Mouse (Mus musculus) neural tube, embryonic 13.5 days (tissue): ENCODE results near the gene Fam83c. TPM values are rescaled to one million over a fixed set of nuclear protein-coding genes. Genes with fewer than 3 reads are reported as not detected.
A peak's percentile ranks its signal among the peaks of the same experiment; 100 is the strongest.

Experiments used
- ATAC-seq: fragments of 200-750 bp; cut with Nextera tagmentation; 2 replicates; pipeline ENCODE4 v1.8.0; 2017; ENCODE audit warnings: low read depth, mild to moderate bottlenecking, moderate TSS enrichment, moderate library complexity
- H3K27ac ChIP-seq: fragments of 300-500 bp; sonication (generic); replicated peaks from 2 replicates; pipeline ENCODE4 v1.5.1; 2015; ENCODE audit warnings: moderate library complexity, mild to moderate bottlenecking, inconsistent platforms
- H3K27me3 ChIP-seq: fragments of 300-500 bp; sonication (generic); 2 replicates; pipeline ENCODE4 v1.6.1; 2015; ENCODE audit warnings: mild to moderate bottlenecking, inconsistent platforms
- H3K36me3 ChIP-seq: fragments of 300-500 bp; sonication (generic); 2 replicates; pipeline ENCODE4 v1.6.1; 2015; ENCODE audit warnings: mild to moderate bottlenecking, inconsistent platforms
- H3K4me1 ChIP-seq: fragments of 300-500 bp; sonication (generic); replicated peaks from 2 replicates; pipeline ENCODE4 v1.6.1; 2015; ENCODE audit warnings: inconsistent platforms
- H3K4me2 ChIP-seq: fragments of 300-500 bp; sonication (generic); 2 replicates; pipeline ENCODE4 v1.6.1; 2015; ENCODE audit warnings: inconsistent platforms, mild to moderate bottlenecking, moderate library complexity
- H3K4me3 ChIP-seq: fragments of 300-500 bp; sonication (generic); 2 replicates; pipeline ENCODE4 v1.5.1; 2015; ENCODE audit warnings: mild to moderate bottlenecking, inconsistent platforms
- H3K9ac ChIP-seq: fragments of 300-500 bp; sonication (generic); 2 replicates; pipeline ENCODE4 v1.6.1; 2015; ENCODE audit warnings: moderate library complexity, mild to moderate bottlenecking, inconsistent platforms
- H3K9me3 ChIP-seq: fragments of 300-500 bp; sonication (generic); 2 replicates; pipeline ENCODE4 v1.6.1; 2016; ENCODE audit warnings: inconsistent platforms
- WGBS: fragments of 180-500 bp; shearing (Covaris S2); methylation state at CpG from one replicate; pipeline ENCODE4 v1.1.7; 2015; 5-methylcytosine and 5-hydroxymethylcytosine counted together
- polyA plus RNA-seq: library from polyadenylated mRNA; unstranded; fragments of >200 nt; fragmentation: Nextera tagmentation; extraction: Ambion mirVana; gene quantifications from 2 replicates; pipeline ENCODE4 v1.2.1, GENCODE M21; 2015

Gene Fam83c
- polyA plus RNA-seq, 1 experiment from 2014 or later, result 0.56 TPM

DNA sequence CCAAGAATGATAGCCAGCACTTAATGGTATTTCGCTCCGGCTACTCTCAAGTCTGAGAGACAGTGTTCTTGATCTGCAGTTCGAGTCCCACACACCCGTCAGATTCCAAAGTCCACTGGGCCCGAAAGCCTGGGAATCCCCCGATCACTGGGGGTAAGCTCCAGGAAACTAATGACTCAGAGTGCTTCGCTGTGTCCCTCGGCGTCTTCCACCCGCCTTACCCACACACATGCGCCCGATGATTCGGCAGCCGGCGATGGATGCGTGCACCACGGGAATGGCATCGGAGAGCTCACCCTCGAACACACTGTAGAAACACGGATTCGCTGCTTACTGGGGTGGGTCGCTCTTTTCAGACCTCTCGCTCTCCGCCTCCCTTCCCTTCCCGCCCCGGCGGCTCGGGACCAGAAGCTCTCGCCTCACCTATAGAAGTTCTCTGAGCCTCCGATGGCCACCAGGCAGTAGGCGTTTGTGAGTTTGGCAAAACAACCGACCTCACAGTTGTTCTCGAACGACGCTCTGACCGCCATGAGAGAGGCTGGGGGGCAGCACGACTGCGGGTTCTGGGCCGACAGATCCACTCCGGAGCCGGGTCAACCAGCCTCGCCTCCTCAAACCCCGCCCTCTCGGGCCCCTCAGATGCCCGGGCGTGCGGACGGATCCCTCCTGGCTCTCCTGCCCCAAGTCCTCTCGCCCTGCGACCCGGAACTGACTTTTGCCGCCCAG is 8.6 kb downstream of the Fam83c start:
- no peaks in the 10 kb centered on the region for H3K27me3 ChIP-seq
- ATAC-seq, result peak; percentile 15
- WGBS, result 3% methylated on average over 52 of the region's 52 CpGs

GRCm38 (mm10) chr2:155823722-155824121 is 10.9 kb downstream of the Fam83c start:
- no peak overlapping the region for H3K9ac ChIP-seq
- ATAC-seq, result no peak
- peaks cover 38% of the 10 kb centered on the region for H3K36me3 ChIP-seq
- no peaks in the 10 kb centered on the region for H3K9me3 ChIP-seq
- no peak overlapping the region for H3K27ac ChIP-seq
- H3K4me1 ChIP-seq, result peaks cover 44% of the 10 kb centered on the region
- no peaks in the 10 kb centered on the region for H3K27me3 ChIP-seq
- WGBS, result 95% methylated on average over 8 of the region's 8 CpGs
- H3K4me3 ChIP-seq, result no peak overlapping the region
- no peak overlapping the region for H3K4me2 ChIP-seq

More for the DNA sequence above, 8.6 kb downstream of the Fam83c start:
- H3K27ac ChIP-seq, result peak overlapping the region; percentile 67
- peak overlapping the region; percentile 75 for H3K4me3 ChIP-seq
- no peaks in the 10 kb centered on the region for H3K9me3 ChIP-seq
- H3K4me1 ChIP-seq, result peaks cover 28% of the 10 kb centered on the region
- peak overlapping the region; percentile 82 for H3K4me2 ChIP-seq
- peak overlapping the region; percentile 76 for H3K9ac ChIP-seq
- peaks cover 28% of the 10 kb centered on the region for H3K36me3 ChIP-seq

GRCm38 (mm10) chr2:155820779-155821178 is 13.9 kb downstream of the Fam83c start:
- Histone ChIP-seq H3K4me3 (no peak overlapping the region), H3K9me3 (no peaks in the 10 kb centered on the region), H3K27ac (no peak overlapping the region), H3K27me3 (no peaks in the 10 kb centered on the region), H3K9ac (no peak overlapping the region), H3K4me1 (peaks cover 44% of the 10 kb centered on the region), H3K36me3 (peaks cover 46% of the 10 kb centered on the region), H3K4me2 (no peak overlapping the region)
- WGBS, result 95% methylated on average over 5 of the region's 5 CpGs
- no peak for ATAC-seq

DNA sequence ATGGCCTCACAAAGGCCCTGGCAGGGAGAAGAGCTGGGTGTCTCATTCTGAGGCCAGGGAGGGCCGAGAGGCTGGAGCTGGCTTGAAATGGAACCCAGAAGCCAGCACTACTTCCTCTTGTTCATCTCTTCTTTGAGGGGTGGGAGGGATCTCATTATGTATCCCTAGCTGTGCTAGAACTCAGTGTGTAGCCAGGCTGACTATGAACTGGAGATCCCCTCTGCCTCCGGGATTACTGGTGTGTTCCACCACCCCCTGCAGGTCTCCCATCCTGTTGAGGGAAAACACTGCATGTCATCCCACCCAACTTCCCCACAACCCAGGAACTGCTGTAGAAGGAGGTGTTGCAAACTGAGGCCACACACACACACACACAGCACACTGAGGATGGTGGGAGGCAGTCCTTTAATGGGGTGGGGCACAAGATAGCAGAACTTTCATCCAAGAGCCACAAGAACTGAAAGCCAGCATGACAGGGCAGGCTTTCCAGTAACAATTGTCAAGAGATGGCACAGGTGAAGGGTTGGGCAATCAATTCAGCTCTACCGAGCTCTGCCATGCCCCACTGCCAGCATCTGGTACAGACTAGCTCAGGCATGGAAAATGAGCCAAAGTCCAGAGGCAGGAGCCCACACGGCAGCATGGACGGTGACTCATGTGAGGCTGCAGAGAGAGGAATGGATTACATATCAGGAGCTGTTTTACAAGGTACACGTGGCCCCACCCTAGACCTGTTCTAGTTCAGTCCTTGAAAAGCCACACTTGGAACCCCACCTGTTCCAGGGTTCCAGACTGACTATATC is 15.0 kb downstream of the Fam83c start:
- H3K9ac ChIP-seq, result peak overlapping the region; percentile 77
- H3K4me2 ChIP-seq, result peak overlapping the region; percentile 65
- H3K36me3 ChIP-seq, result peaks cover 56% of the 10 kb centered on the region
- no peaks in the 10 kb centered on the region for H3K9me3 ChIP-seq
- ATAC-seq, result peak; percentile 24
- peaks cover 35% of the 10 kb centered on the region for H3K4me1 ChIP-seq
- WGBS, result 60% methylated on average over 6 of the region's 6 CpGs
- no peaks in the 10 kb centered on the region for H3K27me3 ChIP-seq
- peak overlapping the region; percentile 87 for H3K27ac ChIP-seq
- peak overlapping the region; percentile 56 for H3K4me3 ChIP-seq

DNA sequence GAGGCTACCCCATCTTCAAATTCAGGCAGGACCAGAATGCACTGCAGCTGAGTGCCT is 15.4 kb downstream of the Fam83c start, which contains the start of gene BC029722:
BC029722 (minus strand) TSS at position 35 of the 57 bp plus-strand sequence.
- ATAC-seq, result no peak
- H3K9ac ChIP-seq, result peak within 1 kb of the TSS; percentile 77
- no peaks in the 10 kb centered on the region for H3K9me3 ChIP-seq
- H3K4me1 ChIP-seq, result peaks cover 35% of the 10 kb centered on the region
- H3K4me3 ChIP-seq, result peak within 1 kb of the TSS; percentile 56
- H3K27ac ChIP-seq, result peak within 1 kb of the TSS; percentile 87
- H3K4me2 ChIP-seq, result peak within 1 kb of the TSS; percentile 65
- no peaks in the 10 kb centered on the region for H3K27me3 ChIP-seq
- peaks cover 60% of the 10 kb centered on the region for H3K36me3 ChIP-seq

- peaks cover 61% of the 10 kb centered on the region for H3K36me3 ChIP-seq
- H3K9me3 ChIP-seq, result no peaks in the 10 kb centered on the region
- H3K27ac ChIP-seq, result peak overlapping the region; percentile 87
- ATAC-seq, result peak; percentile 91
- WGBS, result under 1% methylated on average over 37 of the region's 37 CpGs
- H3K9ac ChIP-seq, result peak overlapping the region; percentile 77
- no peaks in the 10 kb centered on the region for H3K27me3 ChIP-seq
- H3K4me3 ChIP-seq, result peak overlapping the region; percentile 56
- H3K4me2 ChIP-seq, result peak overlapping the region; percentile 65
- peaks cover 35% of the 10 kb centered on the region for H3K4me1 ChIP-seq
These were observed 15.9 kb downstream of the Fam83c start for GRCm38 (mm10) chr2:155818596-155819391.

DNA sequence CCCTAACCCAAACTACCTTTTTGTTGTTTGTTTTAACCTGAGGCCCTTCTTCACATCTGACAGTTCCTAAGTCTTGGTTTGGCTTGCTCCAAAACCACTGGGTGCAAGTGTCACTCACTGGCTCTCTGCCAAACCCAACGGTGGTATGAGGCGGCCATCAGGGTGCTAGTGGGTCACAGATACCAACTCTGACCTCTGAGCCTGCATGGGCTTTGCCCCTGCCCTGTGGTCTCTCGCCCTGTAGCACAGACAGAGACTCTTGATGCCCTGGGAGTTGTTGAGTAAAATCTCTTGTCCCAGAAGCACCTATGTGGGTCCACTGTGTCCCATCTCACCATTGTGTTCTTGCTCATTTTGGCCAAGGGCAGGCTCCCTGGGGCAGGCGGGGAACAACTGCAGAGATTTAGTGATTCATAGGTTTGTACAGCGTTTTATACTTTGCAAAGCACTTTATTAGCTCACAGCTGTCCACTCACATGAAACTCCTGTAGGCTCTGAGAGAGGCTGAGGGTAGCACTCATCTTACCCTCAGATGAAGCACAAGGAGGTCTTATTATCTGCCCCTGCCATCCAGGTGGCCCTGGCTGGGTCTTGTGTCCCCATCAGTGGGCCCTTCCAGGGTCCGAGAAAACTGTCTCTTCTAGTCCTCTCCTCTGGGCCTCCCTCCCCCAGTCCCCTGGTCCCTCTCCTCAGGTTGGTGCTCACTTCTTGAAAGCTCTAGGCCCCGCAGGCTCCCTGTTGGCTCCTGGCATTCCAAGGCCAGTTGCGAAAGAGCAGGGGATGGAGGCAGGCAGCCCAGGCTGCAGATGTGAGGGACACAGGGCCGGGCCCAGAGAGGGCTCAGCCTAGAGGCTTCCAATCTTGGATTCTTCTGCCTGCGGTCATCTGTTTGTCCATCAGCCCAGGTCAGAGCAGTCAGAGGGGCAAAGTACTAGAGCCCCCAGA is 17.1 kb downstream of the Fam83c start:
- peaks cover 35% of the 10 kb centered on the region for H3K4me1 ChIP-seq
- no peaks in the 10 kb centered on the region for H3K9me3 ChIP-seq
- peak overlapping the region; percentile 56; the same call in 1 of the 2 replicates for H3K4me3 ChIP-seq
- H3K9ac ChIP-seq, result peak overlapping the region; percentile 77
- peak overlapping the region; percentile 62 for H3K27ac ChIP-seq
- peak overlapping the region; percentile 65 for H3K4me2 ChIP-seq
- 88% methylated on average over 10 of the region's 10 CpGs for WGBS
- no peaks in the 10 kb centered on the region for H3K27me3 ChIP-seq
- no peak for ATAC-seq
- H3K36me3 ChIP-seq, result peaks cover 52% of the 10 kb centered on the region

- Histone ChIP-seq H3K27ac (no peak overlapping the region), H3K4me2 (no peak overlapping the region), H3K9me3 (no peaks in the 10 kb centered on the region), H3K36me3 (peaks cover 49% of the 10 kb centered on the region), H3K27me3 (no peaks in the 10 kb centered on the region), H3K9ac (no peak overlapping the region), H3K4me3 (no peak overlapping the region), H3K4me1 (peaks cover 35% of the 10 kb centered on the region)
- WGBS, result 93% methylated on average over 1 of the region's 1 CpGs
- ATAC-seq, result no peak
These were observed 18.5 kb downstream of the Fam83c start for GRCm38 (mm10) chr2:155816179-155816578.

DNA sequence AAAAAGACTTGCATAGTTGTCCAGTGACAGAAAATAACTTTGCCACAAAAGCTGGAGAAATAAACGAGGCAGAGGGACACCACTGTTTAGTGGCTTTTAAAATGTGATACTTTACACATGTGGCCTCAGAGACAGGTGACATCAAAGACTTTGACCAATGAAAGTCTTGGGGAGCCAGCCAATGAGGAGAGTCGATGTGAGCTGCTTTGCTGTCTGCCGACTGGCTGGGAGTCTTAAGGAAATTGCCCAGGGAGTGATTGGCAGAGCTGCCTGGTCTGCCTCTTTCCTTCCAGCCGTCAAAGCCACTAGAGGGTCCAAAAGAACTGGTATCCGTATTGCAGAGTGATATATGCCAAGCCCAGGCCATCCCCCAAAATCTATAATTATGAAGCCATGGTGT is 19.8 kb downstream of the Fam83c start:
- 26% methylated on average over 5 of the region's 5 CpGs for WGBS
- Histone ChIP-seq H3K4me1 (peaks cover 30% of the 10 kb centered on the region), H3K36me3 (peaks cover 51% of the 10 kb centered on the region), H3K27me3 (no peaks in the 10 kb centered on the region), H3K4me2 (no peak overlapping the region), H3K9me3 (no peaks in the 10 kb centered on the region), H3K9ac (no peak overlapping the region), H3K4me3 (no peak overlapping the region), H3K27ac (no peak overlapping the region)
- no peak for ATAC-seq

DNA sequence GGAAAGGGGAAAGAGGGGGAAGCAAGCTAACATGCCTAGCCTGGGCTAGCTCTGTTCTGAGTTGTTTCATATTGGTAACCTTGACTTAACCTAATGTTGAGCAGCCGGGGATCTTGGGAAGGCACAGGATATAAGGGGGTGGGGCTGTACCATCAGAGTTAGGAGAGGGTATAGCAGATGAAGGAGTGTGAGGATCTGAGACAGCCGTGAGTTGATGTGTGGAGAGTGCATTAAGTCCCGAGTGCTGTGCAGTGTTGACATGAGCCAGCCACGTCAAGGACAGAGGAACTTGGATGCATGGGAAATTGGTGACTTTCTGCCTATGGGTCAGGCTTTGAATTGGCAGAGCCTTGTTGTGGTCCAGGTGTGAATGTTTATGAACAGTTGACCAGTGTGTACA is 22.0 kb downstream of the Fam83c start:
- 87% methylated on average over 4 of the region's 4 CpGs for WGBS
- peaks cover 8% of the 10 kb centered on the region for H3K4me1 ChIP-seq
- H3K4me2 ChIP-seq, result no peak overlapping the region
- no peak for ATAC-seq
- no peak overlapping the region for H3K9ac ChIP-seq
- H3K27me3 ChIP-seq, result no peaks in the 10 kb centered on the region
- no peak overlapping the region for H3K4me3 ChIP-seq
- H3K27ac ChIP-seq, result no peak overlapping the region
- no peaks in the 10 kb centered on the region for H3K9me3 ChIP-seq
- peaks cover 66% of the 10 kb centered on the region for H3K36me3 ChIP-seq

DNA sequence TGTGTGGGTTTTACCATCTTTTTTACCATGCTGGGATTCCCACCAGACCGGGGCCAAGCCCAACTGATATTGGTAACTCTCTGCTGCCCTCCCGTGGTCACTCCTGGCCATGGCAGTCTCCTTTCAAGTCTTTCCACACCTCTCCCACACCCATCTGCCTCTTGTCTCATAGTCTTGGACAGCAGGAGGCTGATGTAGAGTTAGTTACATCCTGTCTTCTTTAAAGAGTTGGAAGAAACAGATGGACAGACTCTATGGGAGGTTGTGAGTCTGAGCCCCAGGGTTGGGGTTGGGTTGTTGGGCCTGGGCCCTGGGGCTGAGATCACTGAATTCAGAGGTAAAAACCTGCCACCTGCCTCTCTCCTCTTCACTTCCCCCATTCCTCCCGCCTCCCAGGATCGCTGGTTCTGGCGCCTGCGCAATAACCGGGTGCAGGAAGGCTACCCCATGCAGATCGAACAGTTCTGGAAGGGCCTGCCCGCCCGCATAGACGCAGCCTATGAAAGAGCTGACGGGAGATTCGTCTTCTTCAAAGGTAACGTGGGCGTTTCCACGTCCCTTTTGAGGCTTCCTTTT is 22.7 kb downstream of the Fam83c start:
- H3K4me1 ChIP-seq, result peaks cover 6% of the 10 kb centered on the region
- no peak overlapping the region for H3K9ac ChIP-seq
- H3K27me3 ChIP-seq, result no peaks in the 10 kb centered on the region
- no peak overlapping the region for H3K4me3 ChIP-seq
- no peak overlapping the region for H3K4me2 ChIP-seq
- peaks cover 69% of the 10 kb centered on the region for H3K36me3 ChIP-seq
- no peaks in the 10 kb centered on the region for H3K9me3 ChIP-seq
- no peak overlapping the region for H3K27ac ChIP-seq
- WGBS, result 39% methylated on average over 16 of the region's 16 CpGs
- no peak for ATAC-seq
